Mouse (Mus musculus) intestine, postnatal 0 days (tissue): Measurements from ENCODE around the gene Thbs1. TPM values are rescaled to one million over a fixed set of nuclear protein-coding genes. Genes with fewer than 3 reads are reported as not detected.

Experiments used
- ATAC-seq: fragments of 200-750 bp; cut with Nextera tagmentation; 2 replicates; pipeline ENCODE4 v1.8.0; 2017; ENCODE audit warnings: mild to moderate bottlenecking, moderate TSS enrichment, moderate library complexity
- H3K27ac ChIP-seq: fragments of 300-500 bp; sonication (generic); 2 replicates; pipeline ENCODE4 v1.5.1; 2014; ENCODE audit warnings: mild to moderate bottlenecking, low read depth, low read length, moderate library complexity
- H3K27me3 ChIP-seq: fragments of 300-500 bp; sonication (generic); replicated peaks from 2 replicates; pipeline ENCODE4 v1.6.1; 2014; ENCODE audit warnings: low read length, mixed read lengths; ENCODE audit not compliant: control insufficient read depth, insufficient read depth
- H3K36me3 ChIP-seq: fragments of 300-500 bp; sonication (generic); 2 replicates; pipeline ENCODE4 v1.6.1; 2014; ENCODE audit warnings: mild to moderate bottlenecking, moderate library complexity; ENCODE audit not compliant: control insufficient read depth, insufficient read depth
- H3K4me1 ChIP-seq: fragments of 300-500 bp; sonication (generic); replicated peaks from 2 replicates; pipeline ENCODE4 v1.6.1; 2014; ENCODE audit warnings: antibody characterized with exemption, low read length, mixed read lengths; ENCODE audit not compliant: control insufficient read depth, insufficient read depth
- H3K4me2 ChIP-seq: fragments of 300-500 bp; sonication (generic); replicated peaks from 2 replicates; pipeline ENCODE4 v1.6.1; 2014; ENCODE audit warnings: low read depth, mild to moderate bottlenecking, moderate library complexity
- H3K4me3 ChIP-seq: fragments of 300-500 bp; sonication (generic); 2 replicates; pipeline ENCODE4 v1.5.1; 2014; ENCODE audit warnings: low read depth, low read length
- H3K9ac ChIP-seq: fragments of 300-500 bp; sonication (generic); 2 replicates; pipeline ENCODE4 v1.6.1; 2014; ENCODE audit warnings: mild to moderate bottlenecking, low read depth, low read length
- H3K9me3 ChIP-seq: fragments of 300-500 bp; sonication (generic); 2 replicates; pipeline ENCODE4 v1.6.1; 2016; ENCODE audit warnings: mixed run types; ENCODE audit not compliant: control insufficient read depth
- CTCF ChIP-seq: sonication (generic); IDR thresholded peaks from 2 replicates; pipeline ENCODE4 v1.5.1; 2016; ENCODE audit warnings: low read depth, mild to moderate bottlenecking, control low read depth, antibody characterized with exemption, moderate library complexity
- WGBS: fragments of 180-500 bp; shearing (Covaris S2); extraction: QIAGEN DNeasy Blood & Tissue Kit; methylation state at CpG from one replicate; pipeline ENCODE4 v1.1.7; 2014; 5-methylcytosine and 5-hydroxymethylcytosine counted together
- polyA plus RNA-seq: library from polyadenylated mRNA; unstranded; fragments of >200 nt; fragmentation: Nextera tagmentation; extraction: Ambion mirVana; gene quantifications from 2 replicates; pipeline ENCODE4 v1.2.1, GENCODE M21; 2015

The Thbs1 gene
- polyA plus RNA-seq, 1 experiment from 2014 or later, result 13.2 TPM

DNA sequence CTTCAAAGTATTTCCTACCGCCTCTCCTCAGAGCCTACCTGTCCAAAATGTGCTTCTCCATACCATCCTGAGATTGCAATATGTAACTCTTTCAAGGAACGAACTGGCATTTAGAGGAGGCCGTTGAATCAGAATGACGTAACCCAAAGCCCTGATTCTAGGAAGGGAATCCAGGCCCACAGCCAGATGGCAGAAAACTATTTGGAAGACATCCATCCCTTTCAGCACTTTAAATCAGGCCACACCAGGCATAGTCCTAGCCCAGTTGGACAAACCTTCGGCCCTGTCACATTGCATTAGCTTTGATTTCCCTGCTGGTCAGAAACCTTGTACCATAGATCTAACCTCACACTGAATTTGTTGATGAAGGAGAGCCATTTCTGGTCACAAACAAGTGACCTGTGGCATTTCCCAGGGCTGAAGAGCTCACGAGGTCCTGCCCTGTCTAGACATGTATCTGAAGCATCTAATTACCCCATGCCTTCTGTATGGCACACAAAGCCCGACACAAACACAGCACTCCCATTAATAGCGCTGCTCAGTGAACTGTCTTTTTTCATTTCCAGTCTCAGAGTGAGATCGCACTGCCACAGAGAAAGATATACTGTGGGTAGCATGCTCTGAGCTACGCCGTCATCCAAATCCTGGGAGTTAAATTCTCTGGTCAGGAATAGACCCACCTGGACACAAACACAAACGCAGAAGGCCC is 38.3 kb downstream of the Thbs1 start:
- ATAC-seq, result no peak
- H3K4me2 ChIP-seq, result no peak overlapping the region
- no peak overlapping the region for H3K27ac ChIP-seq
- H3K9me3 ChIP-seq, result no peaks in the 10 kb centered on the region
- H3K9ac ChIP-seq, result no peak overlapping the region
- H3K27me3 ChIP-seq, result no peaks in the 10 kb centered on the region
- H3K4me1 ChIP-seq, result no peaks in the 10 kb centered on the region
- TF ChIP-seq CTCF, result no peak
- H3K4me3 ChIP-seq, result no peak overlapping the region
- H3K36me3 ChIP-seq, result no peaks in the 10 kb centered on the region
- 75% methylated on average over 12 of the region's 12 CpGs for WGBS

DNA sequence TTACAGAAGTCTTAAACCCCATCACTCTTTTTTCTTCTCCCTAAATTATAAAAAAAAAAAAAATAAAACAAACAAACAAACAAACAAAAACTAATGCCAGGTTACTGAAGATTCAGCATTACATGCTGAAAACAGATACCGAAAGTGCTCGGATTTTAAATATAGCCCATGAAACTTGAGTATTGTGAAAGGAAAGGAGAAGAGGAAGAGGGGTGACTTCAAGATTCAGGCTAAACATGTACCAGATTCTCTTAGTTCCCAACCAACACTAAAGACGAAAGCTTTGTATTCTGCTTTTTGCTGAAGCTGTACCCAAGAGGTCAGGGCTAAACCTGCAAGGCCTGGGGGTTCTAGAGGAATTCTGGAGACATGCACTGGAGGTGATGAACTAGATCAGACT is 46.4 kb downstream of the Thbs1 start:
- ATAC-seq, result no peak
- H3K4me1 ChIP-seq, result no peaks in the 10 kb centered on the region
- no peak overlapping the region for H3K4me3 ChIP-seq
- H3K27me3 ChIP-seq, result no peaks in the 10 kb centered on the region
- H3K9ac ChIP-seq, result no peak overlapping the region
- no peaks in the 10 kb centered on the region for H3K9me3 ChIP-seq
- no peak overlapping the region for H3K4me2 ChIP-seq
- no peaks in the 10 kb centered on the region for H3K36me3 ChIP-seq
- 90% methylated on average over 3 of the region's 3 CpGs for WGBS
- TF ChIP-seq CTCF, result no peak
- no peak overlapping the region for H3K27ac ChIP-seq

DNA sequence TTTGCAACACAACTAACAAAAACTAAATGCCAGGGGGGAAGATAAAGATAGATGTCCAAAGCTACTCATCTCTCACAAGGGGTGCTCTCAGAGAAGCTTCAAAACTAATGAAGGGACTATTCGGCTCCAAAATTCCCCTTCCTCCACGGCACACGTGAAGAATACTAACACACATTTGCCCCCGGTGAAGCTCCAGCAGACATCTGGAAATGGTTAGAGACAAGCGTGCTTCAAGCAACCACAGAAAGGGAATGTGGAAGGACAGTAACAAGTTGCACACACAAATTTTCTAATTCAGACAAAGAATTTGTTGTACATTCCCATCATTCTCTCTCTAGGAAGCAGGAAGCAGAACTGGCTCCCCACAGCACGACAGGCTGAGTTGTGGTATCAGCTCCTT is 47.5 kb downstream of the Thbs1 start:
- Histone ChIP-seq H3K4me2 (no peak overlapping the region), H3K9ac (no peak overlapping the region), H3K4me3 (no peak overlapping the region), H3K27me3 (no peaks in the 10 kb centered on the region), H3K4me1 (no peaks in the 10 kb centered on the region), H3K36me3 (no peaks in the 10 kb centered on the region), H3K9me3 (no peaks in the 10 kb centered on the region), H3K27ac (no peak overlapping the region)
- no peak for TF ChIP-seq CTCF
- ATAC-seq, result no peak
- 68% methylated on average over 6 of the region's 6 CpGs for WGBS

DNA sequence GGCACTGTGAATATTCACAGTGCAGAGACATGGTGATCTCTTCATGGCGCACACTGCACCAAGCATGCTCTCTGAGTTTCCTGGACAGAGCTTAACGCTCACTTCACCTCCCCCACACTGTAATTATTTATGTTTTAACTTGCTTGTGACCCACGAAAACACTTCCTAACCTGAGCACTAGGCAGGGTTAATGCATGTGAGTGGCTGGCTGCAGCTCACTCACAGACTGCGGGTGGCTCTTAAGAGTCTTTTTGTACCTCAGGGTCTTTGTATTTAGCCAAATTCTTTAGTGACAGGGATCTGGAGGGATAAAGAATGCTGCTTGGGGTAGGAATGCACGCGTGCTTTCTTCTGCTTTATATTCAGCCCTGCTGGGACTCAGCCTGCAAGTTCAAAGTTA is 48.9 kb downstream of the Thbs1 start:
- Histone ChIP-seq H3K27ac (no peak overlapping the region), H3K9ac (no peak overlapping the region), H3K36me3 (no peaks in the 10 kb centered on the region), H3K4me1 (no peaks in the 10 kb centered on the region), H3K9me3 (no peaks in the 10 kb centered on the region), H3K4me2 (no peak overlapping the region), H3K27me3 (no peaks in the 10 kb centered on the region), H3K4me3 (no peak overlapping the region)
- no peak for ATAC-seq
- no peak for TF ChIP-seq CTCF
- WGBS, result 42% methylated on average over 6 of the region's 6 CpGs

DNA sequence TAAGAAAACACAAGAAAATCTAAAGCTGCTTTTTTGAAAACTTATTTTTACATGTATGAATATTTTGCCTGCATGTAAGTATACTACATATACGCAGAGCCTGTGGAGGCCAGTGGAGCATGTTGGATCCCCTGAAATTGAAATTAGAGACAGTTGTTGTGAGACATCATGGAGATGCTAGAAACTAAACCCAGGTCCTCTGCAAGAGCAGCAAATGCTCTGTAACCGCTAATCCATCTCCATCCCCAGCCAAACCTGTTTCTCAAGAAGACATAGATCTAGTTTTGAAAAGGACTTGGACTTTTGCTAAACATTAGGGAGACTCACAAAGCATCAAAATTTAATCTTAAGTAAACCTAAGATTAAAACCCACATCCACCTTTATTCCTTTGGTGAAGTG is 49.3 kb downstream of the Thbs1 start:
- H3K4me1 ChIP-seq, result no peaks in the 10 kb centered on the region
- no peaks in the 10 kb centered on the region for H3K27me3 ChIP-seq
- no peaks in the 10 kb centered on the region for H3K36me3 ChIP-seq
- no peak for ATAC-seq
- WGBS, result 84% methylated on average over 2 of the region's 2 CpGs
- no peaks in the 10 kb centered on the region for H3K9me3 ChIP-seq
- H3K27ac ChIP-seq, result no peak overlapping the region
- no peak overlapping the region for H3K4me3 ChIP-seq
- no peak overlapping the region for H3K4me2 ChIP-seq
- no peak overlapping the region for H3K9ac ChIP-seq
- TF ChIP-seq CTCF, result no peak

DNA sequence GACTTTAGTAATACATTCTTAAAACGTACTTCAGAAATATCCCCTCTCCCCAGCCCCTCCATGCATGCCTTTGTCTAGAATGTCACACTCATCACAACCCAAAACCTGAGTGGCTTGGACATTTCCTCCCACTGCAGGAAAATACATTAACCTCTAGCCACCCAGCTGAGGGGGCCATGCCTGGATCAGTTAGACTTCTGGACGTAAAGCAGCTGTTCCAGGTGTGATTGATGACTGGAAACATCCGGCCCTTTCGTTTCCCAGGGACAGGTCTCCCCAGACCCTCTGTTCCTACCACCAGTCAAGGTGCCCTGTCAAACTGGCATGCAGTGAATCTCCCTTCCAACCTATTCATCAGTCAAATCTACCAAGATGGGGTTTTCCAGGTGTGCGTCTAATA is 50.8 kb downstream of the Thbs1 start:
- H3K4me3 ChIP-seq, result no peak overlapping the region
- no peak overlapping the region for H3K27ac ChIP-seq
- H3K9me3 ChIP-seq, result no peaks in the 10 kb centered on the region
- TF ChIP-seq CTCF, result no peak
- no peak for ATAC-seq
- H3K9ac ChIP-seq, result no peak overlapping the region
- no peaks in the 10 kb centered on the region for H3K27me3 ChIP-seq
- H3K4me2 ChIP-seq, result no peak overlapping the region
- no peaks in the 10 kb centered on the region for H3K36me3 ChIP-seq
- 76% methylated on average over 5 of the region's 5 CpGs for WGBS
- no peaks in the 10 kb centered on the region for H3K4me1 ChIP-seq

DNA sequence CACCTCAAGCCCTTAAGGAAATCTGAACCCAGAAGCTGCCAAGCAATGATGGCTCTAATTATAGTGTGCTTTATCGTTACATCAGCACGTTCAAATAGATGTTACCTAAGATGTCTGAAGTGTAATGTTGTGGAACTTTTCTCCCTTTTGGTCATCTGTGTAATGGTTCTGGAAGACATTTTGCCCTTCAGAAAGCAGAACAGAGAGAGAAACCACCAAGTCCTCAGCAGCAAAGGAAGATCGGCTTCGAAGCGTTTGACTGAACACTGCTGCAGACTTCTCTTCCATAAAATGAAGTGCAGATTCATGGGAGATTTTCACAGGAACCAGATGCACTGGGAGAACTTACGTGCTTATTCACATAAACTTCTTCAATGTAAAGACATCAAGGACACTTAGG is 52.5 kb downstream of the Thbs1 start:
- no peak for TF ChIP-seq CTCF
- Histone ChIP-seq H3K27me3 (no peaks in the 10 kb centered on the region), H3K9me3 (no peaks in the 10 kb centered on the region), H3K27ac (no peak overlapping the region), H3K4me2 (no peak overlapping the region), H3K36me3 (no peaks in the 10 kb centered on the region), H3K9ac (no peak overlapping the region), H3K4me3 (no peak overlapping the region), H3K4me1 (no peaks in the 10 kb centered on the region)
- no peak for ATAC-seq
- WGBS, result 83% methylated on average over 6 of the region's 6 CpGs
